Mouse (Mus musculus): Measurements from ENCODE around the gene Pde5a. TPM values are rescaled to one million over a fixed set of nuclear protein-coding genes. Genes with fewer than 3 reads are reported as not detected.
A peak's percentile ranks its signal among the peaks of the same experiment; 100 is the strongest.

Pde5a gene
- polyA plus RNA-seq, 1 experiment from 2014 or later = 1.9 TPM

DNA sequence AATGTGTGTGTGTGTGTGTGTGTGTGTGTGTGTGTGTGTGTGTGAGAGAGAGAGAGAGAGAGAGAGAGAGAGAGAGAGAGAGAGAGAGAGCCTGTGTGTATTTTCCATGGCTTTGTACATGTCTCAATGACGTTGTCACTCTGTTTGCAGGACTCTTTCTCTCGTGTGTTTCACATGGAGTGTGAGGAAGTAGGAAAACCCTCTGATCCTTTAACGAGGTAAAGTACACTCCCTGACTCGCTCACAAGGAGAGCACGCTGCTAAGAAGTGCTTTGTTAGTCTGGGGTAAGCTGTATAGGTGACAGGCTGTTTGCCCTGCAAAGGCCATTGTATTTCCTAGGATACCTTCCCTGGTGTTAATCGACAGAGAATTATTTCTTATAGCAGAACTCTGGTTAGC lies 52.7 kb downstream of the Pde5a start:
- Histone ChIP-seq H3K36me3 (replicated peaks) (no peaks in the 10 kb centered on the region), H3K9ac (no peak overlapping the region), H3K4me2 (no peak overlapping the region), H3K4me1 (no peaks in the 10 kb centered on the region), H3K4me3 (no peak overlapping the region), H3K27ac (no peak overlapping the region), H3K9me3 (no peaks in the 10 kb centered on the region), H3K27me3 (replicated peaks) (no peaks in the 10 kb centered on the region)
- 50% methylated on average over 6 of the region's 6 CpGs for WGBS
- no peak for ATAC-seq (replicated peaks)

DNA sequence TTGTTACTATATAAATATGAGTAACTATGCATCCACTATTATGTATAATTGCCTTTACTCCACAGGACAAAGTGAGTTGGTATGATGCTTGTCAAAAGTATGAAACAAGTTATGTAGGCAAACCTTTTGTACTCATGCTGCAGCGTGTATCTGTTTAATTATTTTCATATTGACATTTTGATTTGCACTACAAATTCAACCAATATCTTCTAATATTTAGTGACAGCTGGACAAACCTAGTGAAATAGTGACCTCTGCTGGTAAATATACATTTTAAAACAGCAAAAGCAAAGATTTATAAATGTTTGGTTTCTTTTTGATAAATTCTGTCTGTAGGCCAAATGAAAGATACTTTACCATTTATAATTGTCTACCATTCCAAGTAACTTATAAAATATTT lies 55.5 kb downstream of the Pde5a start:
- H3K9me3 ChIP-seq = no peaks in the 10 kb centered on the region
- 45% methylated on average over 1 of the region's 1 CpGs for WGBS

DNA sequence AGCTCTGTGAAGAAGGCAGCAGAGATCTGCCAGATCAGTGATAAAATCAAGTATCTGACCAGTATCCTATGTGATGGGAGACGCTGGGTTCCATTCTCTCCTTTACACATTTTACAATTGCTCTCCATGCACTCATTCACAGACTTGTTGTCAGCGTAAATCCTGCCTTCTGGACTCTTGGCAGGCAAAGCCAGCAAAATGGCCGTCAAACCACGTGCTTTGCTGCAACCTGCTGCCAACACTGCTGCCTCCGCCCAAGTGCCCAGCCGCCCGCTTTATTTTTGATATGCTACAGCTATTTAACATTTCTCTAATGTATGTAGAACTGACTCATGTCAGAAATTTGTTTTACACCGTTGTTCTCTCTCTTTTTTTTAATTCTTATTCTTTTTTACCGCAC lies 59.6 kb downstream of the Pde5a start:
- Histone ChIP-seq H3K27ac (no peak overlapping the region), H3K27me3 (replicated peaks) (no peaks in the 10 kb centered on the region), H3K9ac (no peak overlapping the region), H3K4me1 (no peaks in the 10 kb centered on the region), H3K36me3 (replicated peaks) (no peaks in the 10 kb centered on the region), H3K9me3 (no peaks in the 10 kb centered on the region), H3K4me2 (no peak overlapping the region), H3K4me3 (no peak overlapping the region)
- WGBS = 93% methylated on average over 9 of the region's 9 CpGs
- no peak for ATAC-seq (replicated peaks)

More for the DNA sequence above, 55.5 kb downstream of the Pde5a start:
- ATAC-seq (replicated peaks) = no peak
- no peak overlapping the region for H3K4me3 ChIP-seq
- H3K9ac ChIP-seq = no peak overlapping the region
- H3K4me1 ChIP-seq = no peaks in the 10 kb centered on the region
- no peak overlapping the region for H3K27ac ChIP-seq
- H3K27me3 ChIP-seq (replicated peaks) = no peaks in the 10 kb centered on the region
- H3K4me2 ChIP-seq = no peak overlapping the region
- no peaks in the 10 kb centered on the region for H3K36me3 ChIP-seq (replicated peaks)

DNA sequence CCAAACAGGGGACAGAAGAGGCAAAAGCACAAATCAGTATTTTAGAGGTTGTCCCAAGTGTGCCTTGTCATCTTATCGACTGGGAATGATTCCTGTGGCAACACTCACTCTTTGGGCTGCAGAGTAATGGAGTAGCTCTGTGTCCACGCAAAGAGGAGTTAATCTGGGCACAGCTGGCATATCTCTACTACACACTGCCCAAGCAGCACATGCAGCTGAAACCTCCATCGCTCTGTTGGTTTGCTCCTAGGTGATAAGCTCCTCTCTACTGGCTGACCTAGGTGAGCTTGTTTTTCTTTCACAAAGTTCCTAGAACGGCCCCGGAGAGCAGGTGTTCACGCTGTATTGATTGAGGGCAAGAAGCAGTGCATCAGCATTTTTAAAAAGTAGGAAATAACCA lies 60.8 kb downstream of the Pde5a start:
- no peak overlapping the region for H3K9ac ChIP-seq
- H3K27me3 ChIP-seq (replicated peaks) = no peaks in the 10 kb centered on the region
- no peaks in the 10 kb centered on the region for H3K4me1 ChIP-seq
- WGBS = 96% methylated on average over 6 of the region's 6 CpGs
- H3K36me3 ChIP-seq (replicated peaks) = no peaks in the 10 kb centered on the region
- H3K4me3 ChIP-seq = no peak overlapping the region
- H3K9me3 ChIP-seq = no peaks in the 10 kb centered on the region
- no peak overlapping the region for H3K4me2 ChIP-seq
- H3K27ac ChIP-seq = no peak overlapping the region
- ATAC-seq (replicated peaks) = no peak

DNA sequence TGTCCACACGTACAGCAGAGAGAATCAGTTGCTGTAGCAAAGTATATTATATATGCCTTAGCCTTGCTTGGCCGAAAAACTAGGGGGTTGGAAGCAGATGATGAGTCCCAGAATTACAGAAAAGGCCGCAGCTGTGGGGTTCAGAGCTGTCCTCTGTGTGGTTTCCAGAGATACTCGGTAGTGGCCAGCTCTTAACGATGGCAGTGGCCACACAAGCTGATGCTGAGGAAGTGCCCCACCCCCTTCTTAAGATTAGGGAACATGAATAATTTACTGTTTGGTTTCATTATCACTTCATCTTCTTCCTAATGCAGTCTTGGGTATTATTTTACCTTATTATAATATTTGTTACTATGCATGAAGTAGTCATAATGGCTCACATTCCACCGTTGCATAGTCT lies 71.3 kb downstream of the Pde5a start:
- Histone ChIP-seq H3K9me3 (no peaks in the 10 kb centered on the region), H3K27me3 (replicated peaks) (no peaks in the 10 kb centered on the region), H3K27ac (no peak overlapping the region), H3K4me2 (no peak overlapping the region), H3K4me1 (peaks cover 22% of the 10 kb centered on the region), H3K9ac (no peak overlapping the region), H3K4me3 (no peak overlapping the region), H3K36me3 (replicated peaks) (no peaks in the 10 kb centered on the region)
- ATAC-seq (replicated peaks) = 0 out of 2 replicates have a peak, but pooled peaks have one; percentile 55
- 47% methylated on average over 6 of the region's 6 CpGs for WGBS

DNA sequence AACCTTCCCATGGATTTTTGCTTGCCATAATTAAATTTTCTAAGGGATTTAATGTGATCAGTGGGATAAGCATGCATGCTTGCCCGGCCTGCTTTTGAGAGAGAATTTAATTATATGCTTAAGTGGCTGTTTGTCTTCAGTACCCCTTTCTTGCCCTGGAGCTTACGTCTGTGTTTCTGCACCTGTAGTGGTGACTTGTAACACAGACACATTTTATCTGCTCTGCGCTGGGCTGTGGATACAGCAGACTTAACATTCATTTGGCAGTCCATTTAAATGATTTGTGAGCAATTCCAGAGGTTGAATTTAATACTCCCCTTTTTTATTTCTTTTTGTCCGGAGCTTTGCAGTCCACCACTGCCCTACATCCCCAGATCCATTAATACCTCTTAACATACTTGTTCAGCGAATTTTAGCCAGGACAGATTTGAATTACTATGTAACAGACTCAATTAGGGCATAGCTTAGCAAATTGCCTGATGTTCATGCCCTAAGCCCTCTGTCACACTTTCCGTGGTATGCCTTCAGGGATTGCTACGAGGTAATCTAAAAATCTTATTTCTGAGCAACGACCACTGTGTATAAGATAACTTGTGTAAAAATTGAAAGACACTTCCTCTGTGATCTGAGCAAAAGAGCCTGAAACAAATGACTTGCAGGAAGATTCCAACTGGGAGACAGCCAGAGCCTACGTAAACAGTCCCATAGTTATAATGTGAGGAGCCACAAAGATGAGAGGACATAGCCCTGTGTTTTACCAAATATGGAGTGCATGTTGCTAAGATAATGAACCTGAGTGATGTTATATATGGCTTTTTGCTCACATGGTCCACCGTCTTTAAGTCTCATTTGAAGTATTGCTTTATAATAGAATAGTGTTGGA lies 72.0 kb downstream of the Pde5a start:
- ATAC-seq (replicated peaks) = peak; percentile 53
- peaks cover 22% of the 10 kb centered on the region for H3K4me1 ChIP-seq
- H3K27ac ChIP-seq = peak overlapping the region; percentile 8
- no peaks in the 10 kb centered on the region for H3K9me3 ChIP-seq
- no peak overlapping the region for H3K4me3 ChIP-seq
- H3K27me3 ChIP-seq (replicated peaks) = no peaks in the 10 kb centered on the region
- H3K36me3 ChIP-seq (replicated peaks) = no peaks in the 10 kb centered on the region
- 19% methylated on average over 10 of the region's 10 CpGs for WGBS
- no peak overlapping the region for H3K9ac ChIP-seq
- no peak overlapping the region for H3K4me2 ChIP-seq

DNA sequence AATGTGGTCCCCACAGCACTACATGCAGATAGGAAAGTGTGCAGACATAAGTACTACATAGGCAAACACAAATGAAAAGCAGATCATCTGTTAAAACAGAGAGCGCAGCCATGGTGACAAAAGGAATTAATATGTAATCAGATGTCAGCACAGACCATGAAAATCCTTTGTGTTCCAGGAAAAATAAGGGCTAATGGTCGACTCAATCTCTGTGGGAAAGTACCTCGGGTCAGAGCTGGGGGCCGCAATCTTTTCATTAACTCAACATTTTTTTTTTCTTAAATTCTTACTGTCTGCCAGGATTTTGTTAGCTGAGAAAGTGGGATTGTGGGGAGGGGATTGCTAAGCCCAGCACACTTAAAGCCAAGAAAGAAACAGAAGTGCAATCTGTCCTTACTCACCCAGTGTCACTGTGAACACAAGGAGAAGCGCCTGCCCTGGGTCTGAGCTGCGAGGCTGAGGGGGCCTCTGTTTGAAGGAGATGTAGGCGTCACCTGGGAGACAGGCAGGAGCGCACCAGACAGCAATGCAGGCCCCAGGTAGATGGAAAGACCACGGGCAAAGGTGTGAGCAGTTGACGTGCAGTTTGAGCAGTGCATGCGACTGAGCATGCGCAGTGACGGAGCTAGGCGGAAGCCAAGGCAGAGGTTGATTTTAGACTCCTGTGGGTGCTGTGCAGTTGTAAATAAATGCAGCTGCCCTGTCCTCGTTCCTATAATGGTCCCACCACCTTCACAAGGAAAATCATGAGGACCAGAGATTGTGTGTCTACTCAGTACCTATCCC lies 72.9 kb downstream of the Pde5a start:
- no peaks in the 10 kb centered on the region for H3K9me3 ChIP-seq
- WGBS = 50% methylated on average over 15 of the region's 15 CpGs
- peak overlapping the region; percentile 19 for H3K4me2 ChIP-seq
- H3K4me3 ChIP-seq = no peak overlapping the region
- no peaks in the 10 kb centered on the region for H3K27me3 ChIP-seq (replicated peaks)
- H3K4me1 ChIP-seq = peaks cover 22% of the 10 kb centered on the region
- H3K9ac ChIP-seq = no peak overlapping the region
- no peaks in the 10 kb centered on the region for H3K36me3 ChIP-seq (replicated peaks)
- peak overlapping the region; percentile 39 for H3K27ac ChIP-seq
- peak; percentile 57 for ATAC-seq (replicated peaks)

DNA sequence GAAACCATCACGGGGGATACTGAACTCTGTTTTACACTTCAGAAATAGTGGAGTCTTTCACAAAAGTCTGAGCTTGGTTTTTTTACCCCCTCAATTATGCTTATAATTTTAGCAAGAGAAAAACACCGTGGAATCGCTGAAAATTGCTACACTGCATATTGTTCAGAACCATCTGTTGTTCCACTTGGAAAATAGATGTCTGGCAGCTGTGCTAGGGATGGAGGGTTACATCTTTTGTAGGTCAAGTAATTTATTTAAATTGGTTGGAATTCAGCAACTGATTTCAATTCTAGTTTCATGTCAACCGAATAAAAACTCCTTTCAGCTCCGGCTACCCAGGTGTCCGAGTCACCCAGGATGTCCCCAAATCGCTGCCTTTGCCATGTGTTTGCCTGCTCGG lies 78.6 kb downstream of the Pde5a start:
- WGBS = 76% methylated on average over 8 of the region's 8 CpGs

DNA sequence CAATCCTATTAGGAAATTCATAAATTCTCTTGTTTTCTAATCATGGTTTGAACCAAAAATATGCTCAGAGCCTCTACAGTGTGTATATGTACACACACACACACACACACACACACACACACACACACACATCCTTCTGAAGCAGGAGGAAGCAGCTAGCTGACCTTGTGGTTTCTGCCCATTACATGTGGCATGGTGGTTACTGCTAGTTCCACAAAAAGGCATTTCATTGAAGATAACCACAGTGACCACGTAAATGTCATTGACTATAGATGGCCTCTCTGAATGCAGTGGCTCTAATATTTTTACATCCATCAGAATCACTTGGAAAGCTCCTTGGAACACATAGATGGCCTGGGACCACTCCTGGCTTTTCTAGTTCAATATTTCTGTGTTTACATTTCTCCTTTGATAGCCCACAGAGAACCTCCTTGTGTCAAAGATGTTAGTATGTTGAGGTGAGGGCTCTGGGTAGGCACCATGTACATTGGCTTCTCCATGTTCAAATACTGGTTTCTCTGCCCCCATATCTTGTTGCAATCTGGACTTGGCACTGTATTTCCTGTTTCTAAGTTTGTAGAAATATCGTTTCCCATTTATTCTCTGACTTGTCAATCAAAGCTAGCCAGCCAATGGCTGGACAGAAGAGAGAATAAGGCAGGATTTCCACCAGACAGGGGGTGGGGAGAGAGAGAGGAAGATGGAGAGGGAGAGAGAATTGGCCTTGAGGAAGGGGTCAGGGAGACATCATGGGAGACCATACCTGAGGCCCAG lies 81.5 kb downstream of the Pde5a start:
- no peaks in the 10 kb centered on the region for H3K4me1 ChIP-seq
- H3K4me2 ChIP-seq = no peak overlapping the region
- H3K27ac ChIP-seq = no peak overlapping the region
- no peaks in the 10 kb centered on the region for H3K27me3 ChIP-seq (replicated peaks)
- H3K36me3 ChIP-seq (replicated peaks) = no peaks in the 10 kb centered on the region
- no peak overlapping the region for H3K4me3 ChIP-seq
- no peak for ATAC-seq (replicated peaks)
- WGBS = 90% methylated on average over 2 of the region's 2 CpGs
- H3K9ac ChIP-seq = no peak overlapping the region
- H3K9me3 ChIP-seq = no peaks in the 10 kb centered on the region

More for the DNA sequence above, 78.6 kb downstream of the Pde5a start:
- H3K36me3 ChIP-seq (replicated peaks) = no peaks in the 10 kb centered on the region
- H3K9me3 ChIP-seq = no peaks in the 10 kb centered on the region
- H3K27ac ChIP-seq = no peak overlapping the region
- no peak overlapping the region for H3K4me3 ChIP-seq
- ATAC-seq (replicated peaks) = no peak
- H3K4me2 ChIP-seq = no peak overlapping the region
- H3K4me1 ChIP-seq = no peaks in the 10 kb centered on the region
- no peaks in the 10 kb centered on the region for H3K27me3 ChIP-seq (replicated peaks)
- no peak overlapping the region for H3K9ac ChIP-seq

DNA sequence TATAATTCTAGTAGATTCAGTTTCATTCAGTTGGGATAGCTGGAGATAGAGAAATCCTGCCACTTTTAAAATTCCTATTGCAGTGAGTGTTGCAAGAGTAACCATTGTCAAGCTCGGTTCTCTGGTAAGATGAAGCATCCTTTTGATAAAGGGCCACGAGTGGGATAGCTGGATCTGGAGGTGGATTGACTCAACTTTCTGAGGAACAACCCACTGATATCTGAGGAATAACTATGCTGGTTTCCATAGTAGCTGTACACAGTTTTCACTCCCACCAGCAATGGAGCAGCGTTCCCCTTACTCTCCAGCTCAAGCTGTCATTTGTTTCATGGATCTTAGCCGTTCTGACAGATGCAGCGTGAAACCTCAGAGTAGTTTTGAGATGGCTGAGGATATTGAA lies 82.2 kb downstream of the Pde5a start:
- no peaks in the 10 kb centered on the region for H3K9me3 ChIP-seq
- H3K27ac ChIP-seq = no peak overlapping the region
- no peak for ATAC-seq (replicated peaks)
- H3K36me3 ChIP-seq (replicated peaks) = no peaks in the 10 kb centered on the region
- no peak overlapping the region for H3K4me3 ChIP-seq
- no peaks in the 10 kb centered on the region for H3K27me3 ChIP-seq (replicated peaks)
- no peak overlapping the region for H3K4me2 ChIP-seq
- WGBS = 94% methylated on average over 5 of the region's 5 CpGs
- no peaks in the 10 kb centered on the region for H3K4me1 ChIP-seq
- H3K9ac ChIP-seq = no peak overlapping the region

DNA sequence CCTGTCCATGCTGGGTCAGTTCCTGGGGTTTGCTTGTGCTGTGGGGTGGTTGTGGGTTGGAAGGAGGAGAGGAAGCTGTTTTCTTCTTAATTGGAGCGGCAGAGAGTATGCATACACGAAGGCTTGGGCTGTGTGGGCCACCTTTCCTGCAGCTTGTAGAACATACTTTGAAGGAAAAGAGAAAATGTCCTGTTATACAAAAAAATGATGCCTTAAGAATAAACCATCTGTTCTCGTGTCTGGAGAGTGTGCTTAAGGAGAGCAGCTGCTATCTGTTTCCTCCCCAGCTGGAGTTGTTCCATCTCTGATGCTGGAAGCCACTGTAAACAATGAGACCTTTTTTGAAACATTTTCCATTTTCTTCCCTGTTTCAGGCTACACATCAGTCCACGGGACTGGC lies 85.8 kb downstream of the Pde5a start:
- Histone ChIP-seq H3K36me3 (replicated peaks) (no peaks in the 10 kb centered on the region), H3K4me2 (no peak overlapping the region), H3K9ac (no peak overlapping the region), H3K27ac (no peak overlapping the region), H3K4me1 (no peaks in the 10 kb centered on the region), H3K4me3 (no peak overlapping the region), H3K27me3 (replicated peaks) (no peaks in the 10 kb centered on the region), H3K9me3 (no peaks in the 10 kb centered on the region)
- no peak for ATAC-seq (replicated peaks)
- 74% methylated on average over 4 of the region's 4 CpGs for WGBS

DNA sequence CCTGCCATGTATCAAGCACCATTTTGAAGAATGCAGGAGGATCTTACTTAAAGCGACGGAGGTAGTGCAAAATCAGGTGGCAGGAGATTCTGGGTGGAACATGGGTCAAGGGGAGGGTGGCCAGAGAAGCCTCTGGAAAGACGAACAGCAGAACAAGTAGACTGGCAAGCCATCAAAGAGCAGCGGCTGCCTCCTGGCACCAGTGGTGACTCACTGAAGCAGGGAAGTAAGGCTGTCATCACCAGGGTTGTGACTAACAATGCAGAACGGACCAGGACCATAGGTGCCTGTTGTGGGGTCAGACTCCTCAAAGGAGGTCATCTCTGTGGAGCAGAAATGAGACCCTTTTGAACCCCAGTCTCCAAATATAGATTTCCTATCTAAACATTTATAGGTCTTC lies 89.5 kb downstream of the Pde5a start:
- Histone ChIP-seq H3K4me3 (no peak overlapping the region), H3K4me2 (no peak overlapping the region), H3K4me1 (no peaks in the 10 kb centered on the region), H3K9ac (no peak overlapping the region), H3K27me3 (replicated peaks) (no peaks in the 10 kb centered on the region), H3K9me3 (no peaks in the 10 kb centered on the region), H3K27ac (no peak overlapping the region), H3K36me3 (replicated peaks) (no peaks in the 10 kb centered on the region)
- no peak for ATAC-seq (replicated peaks)
- WGBS = 87% methylated on average over 5 of the region's 5 CpGs

Measured in midbrain, embryonic 15.5 days (tissue).